Mouse (Mus musculus) neural tube, embryonic 13.5 days (tissue): Measurements from ENCODE around the gene D030056L22Rik. TPM values are rescaled to one million over a fixed set of nuclear protein-coding genes. Genes with fewer than 3 reads are reported as not detected.

Source experiments
- polyA plus RNA-seq: library from polyadenylated mRNA; unstranded; fragments of >200 nt; fragmentation: Nextera tagmentation; extraction: Ambion mirVana; gene quantifications from 2 replicates; pipeline ENCODE4 v1.2.1, GENCODE M21; 2015

The D030056L22Rik gene
- polyA plus RNA-seq, 1 experiment from 2014 or later = 61.3 TPM

Other genes starting within 250 kb of the D030056L22Rik start
- 52.3 and 58.8 TPM in 2 replicates for gene Ostf1, start 81.4 kb upstream of the D030056L22Rik start, polyA plus RNA-seq
- 9.9 and 12.0 TPM in 2 replicates for gene Nmrk1, start 81.2 kb upstream of the D030056L22Rik start, polyA plus RNA-seq
- gene Carnmt1, start 42.4 kb upstream of the D030056L22Rik start, polyA plus RNA-seq = 13.5 and 13.9 TPM in 2 replicates
- 0.25 and 0.35 TPM in 2 replicates for gene Trpm6, start 36.8 kb downstream of the D030056L22Rik start, polyA plus RNA-seq